Mouse (Mus musculus) stomach, postnatal 0 days (tissue): ENCODE data around the gene Dgki.

Source experiments
- CTCF ChIP-seq: IDR thresholded peaks from 2 replicates; pipeline ENCODE4 v1.5.1; 2016; ENCODE audit warnings: antibody characterized with exemption, low read depth, mild to moderate bottlenecking, moderate library complexity
- EP300 ChIP-seq: optimal IDR thresholded peaks from 2 replicates; pipeline ENCODE3; 2016; ENCODE audit warnings: antibody characterized with exemption

GRCm38 (mm10) chr6:37322088-37322487 is 22.1 kb upstream of the Dgki start:
- TF ChIP-seq EP300, result no peak
- TF ChIP-seq CTCF, result no peak
